Mouse (Mus musculus): ENCODE measurements around the gene Ctsh. TPM values are rescaled to one million over a fixed set of nuclear protein-coding genes. Genes with fewer than 3 reads are reported as not detected.

The Ctsh gene
- polyA plus RNA-seq (2014; fragmentation: Nextera tagmentation; extraction: Ambion mirVana): 58.1 and 69.3 TPM in 2 replicates

DNA sequence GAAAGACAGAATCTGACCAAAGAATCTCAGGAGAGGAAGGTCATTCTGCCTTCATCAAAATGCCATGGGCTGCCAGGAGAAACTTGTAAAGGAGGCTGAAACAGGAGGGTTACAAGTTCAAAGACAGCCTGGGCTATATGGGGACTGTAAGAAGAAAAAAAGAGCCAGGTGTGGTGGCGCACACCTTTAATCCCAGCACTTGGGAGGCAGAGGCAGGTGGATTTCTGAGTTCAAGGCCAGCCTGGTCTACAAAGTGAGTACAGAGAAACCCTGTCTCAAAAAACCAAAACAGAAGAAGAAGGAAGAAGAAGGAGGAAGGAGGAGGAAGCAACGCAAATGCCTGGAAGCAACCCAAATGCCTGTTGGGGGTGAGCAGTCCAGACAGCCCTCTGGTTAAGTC lies at the start of gene Ctsh:
TSS of gene Ctsh (plus strand) at position 301 of the 400 bp plus-strand sequence.
- H3K27ac ChIP-seq (replicated peaks; ENCODE audit: low read depth, low read length): no peak within 1 kb of the TSS
- no peak for ATAC-seq (ENCODE audit: low read depth)
- DNase-seq (ENCODE audit: low spot score): no peak
- H3K4me3 ChIP-seq (ENCODE audit: low read depth, low read length): peak within 1 kb of the TSS; percentile 48
- H3K27me3 ChIP-seq (replicated peaks; ENCODE audit: control insufficient read depth, insufficient read depth, low read length): no peaks in the 10 kb centered on the region; the same call in 1 of the 2 replicates
- WGBS: 79% methylated on average over 2 of the region's 2 CpGs
- H3K4me1 ChIP-seq (ENCODE audit: control insufficient read depth, insufficient read depth, low read length): no peaks in the 10 kb centered on the region
- H3K9me3 ChIP-seq (ENCODE audit: control insufficient read depth, low read length): no peaks in the 10 kb centered on the region
- no peaks in the 10 kb centered on the region for H3K36me3 ChIP-seq (ENCODE audit: control insufficient read depth, insufficient read depth, low read length)
- peak within 1 kb of the TSS; percentile 65 for H3K9ac ChIP-seq (ENCODE audit: low read depth, low read length)
- H3K4me2 ChIP-seq (ENCODE audit: low read depth, low read length): peak within 1 kb of the TSS; percentile 88

DNA sequence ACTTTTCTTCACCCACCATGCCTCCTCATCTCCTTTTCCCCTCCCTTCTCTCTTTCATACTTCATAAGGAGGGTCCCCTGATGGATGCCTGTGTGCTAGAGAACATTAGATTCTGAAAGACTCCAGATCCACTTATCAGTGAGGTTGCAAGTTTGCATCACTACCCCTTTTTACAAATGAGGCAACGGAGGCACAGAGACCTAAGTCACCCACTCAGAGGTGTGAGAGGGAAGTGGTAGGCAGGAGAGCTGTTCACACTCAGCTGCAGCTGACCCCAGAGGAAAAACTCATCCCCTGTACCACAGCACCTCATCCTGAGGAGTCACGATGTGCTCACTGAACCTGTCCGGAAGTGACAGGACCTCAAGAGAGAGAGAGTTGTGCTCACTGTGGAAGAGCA lies 47.5 kb upstream of the Ctsh start:
- 88% methylated on average over 3 of the region's 3 CpGs for WGBS
- H3K4me2 ChIP-seq (ENCODE audit: low read depth, low read length): no peak overlapping the region
- ATAC-seq (ENCODE audit: low read depth) (no peak), DNase-seq (ENCODE audit: low spot score) (no peak)
- H3K4me3 ChIP-seq (ENCODE audit: low read depth, low read length): no peak overlapping the region
- H3K27me3 ChIP-seq (replicated peaks; ENCODE audit: control insufficient read depth, insufficient read depth, low read length): no peaks in the 10 kb centered on the region
- H3K9me3 ChIP-seq (ENCODE audit: control insufficient read depth, low read length): no peaks in the 10 kb centered on the region
- H3K9ac ChIP-seq (ENCODE audit: low read depth, low read length): no peak overlapping the region
- H3K36me3 ChIP-seq (ENCODE audit: control insufficient read depth, insufficient read depth, low read length): no peaks in the 10 kb centered on the region
- no peaks in the 10 kb centered on the region for H3K4me1 ChIP-seq (ENCODE audit: control insufficient read depth, insufficient read depth, low read length)
- no peak overlapping the region for H3K27ac ChIP-seq (replicated peaks; ENCODE audit: low read depth, low read length)

DNA sequence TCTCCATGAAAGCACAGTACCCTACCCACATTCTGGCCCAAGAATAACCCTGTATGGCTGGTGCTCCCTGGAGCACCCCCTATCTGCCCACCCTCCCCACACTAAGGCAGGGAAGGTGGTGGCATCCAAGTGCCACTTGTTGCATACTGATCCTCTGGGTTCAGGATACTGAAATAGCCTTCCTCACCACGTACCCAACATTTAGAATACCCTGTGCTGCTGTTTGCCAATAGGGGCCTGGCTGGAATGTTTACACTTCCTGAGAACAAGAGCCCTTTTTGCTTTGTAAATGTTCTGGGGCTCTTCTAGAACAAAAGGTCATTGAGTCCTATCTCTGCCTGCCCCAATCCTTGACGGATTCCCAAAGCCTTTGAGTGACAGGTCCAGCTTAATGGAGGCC lies 46.9 kb upstream of the Ctsh start:
- Histone ChIP-seq H3K27me3 (replicated peaks; ENCODE audit: control insufficient read depth, insufficient read depth, low read length) (no peaks in the 10 kb centered on the region), H3K4me1 (ENCODE audit: control insufficient read depth, insufficient read depth, low read length) (no peaks in the 10 kb centered on the region), H3K36me3 (ENCODE audit: control insufficient read depth, insufficient read depth, low read length) (no peaks in the 10 kb centered on the region), H3K27ac (replicated peaks; ENCODE audit: low read depth, low read length) (no peak overlapping the region), H3K4me3 (ENCODE audit: low read depth, low read length) (no peak overlapping the region), H3K4me2 (ENCODE audit: low read depth, low read length) (no peak overlapping the region), H3K9me3 (ENCODE audit: control insufficient read depth, low read length) (no peaks in the 10 kb centered on the region), H3K9ac (ENCODE audit: low read depth, low read length) (no peak overlapping the region)
- DNase-seq (ENCODE audit: low spot score): no peak
- no peak for ATAC-seq (ENCODE audit: low read depth)
- WGBS: 24% methylated on average over 2 of the region's 2 CpGs

DNA sequence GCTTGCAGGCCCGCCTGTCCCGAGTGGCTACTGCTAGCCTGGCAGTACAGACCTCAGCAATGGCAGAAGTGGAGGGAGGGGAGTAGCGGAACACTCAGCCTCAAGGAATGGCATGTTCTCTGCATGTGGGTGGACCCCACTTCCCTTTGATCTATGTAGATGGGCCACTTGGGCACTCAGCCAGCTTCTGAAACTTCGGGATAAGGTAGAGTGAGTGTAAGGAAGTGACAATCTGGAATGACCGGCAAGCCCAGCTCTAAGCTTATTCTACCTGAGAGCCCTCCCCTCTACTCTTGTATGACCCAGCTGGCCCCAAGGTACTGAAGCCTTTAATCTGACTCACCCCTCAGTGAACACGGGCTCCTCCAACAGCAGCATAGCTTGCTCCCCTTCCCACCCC lies 45.8 kb upstream of the Ctsh start:
- no peak overlapping the region for H3K4me2 ChIP-seq (ENCODE audit: low read depth, low read length)
- no peaks in the 10 kb centered on the region for H3K27me3 ChIP-seq (replicated peaks; ENCODE audit: control insufficient read depth, insufficient read depth, low read length)
- no peak overlapping the region for H3K9ac ChIP-seq (ENCODE audit: low read depth, low read length)
- H3K36me3 ChIP-seq (ENCODE audit: control insufficient read depth, insufficient read depth, low read length): no peaks in the 10 kb centered on the region
- ATAC-seq (ENCODE audit: low read depth) (peak; percentile 22; the same call in 1 of the 2 replicates), DNase-seq (ENCODE audit: low spot score) (peak; percentile 2)
- WGBS: 70% methylated on average over 5 of the region's 6 CpGs
- no peak overlapping the region for H3K4me3 ChIP-seq (ENCODE audit: low read depth, low read length)
- no peak overlapping the region for H3K27ac ChIP-seq (replicated peaks; ENCODE audit: low read depth, low read length)
- no peaks in the 10 kb centered on the region for H3K4me1 ChIP-seq (ENCODE audit: control insufficient read depth, insufficient read depth, low read length)
- no peaks in the 10 kb centered on the region for H3K9me3 ChIP-seq (ENCODE audit: control insufficient read depth, low read length)

DNA sequence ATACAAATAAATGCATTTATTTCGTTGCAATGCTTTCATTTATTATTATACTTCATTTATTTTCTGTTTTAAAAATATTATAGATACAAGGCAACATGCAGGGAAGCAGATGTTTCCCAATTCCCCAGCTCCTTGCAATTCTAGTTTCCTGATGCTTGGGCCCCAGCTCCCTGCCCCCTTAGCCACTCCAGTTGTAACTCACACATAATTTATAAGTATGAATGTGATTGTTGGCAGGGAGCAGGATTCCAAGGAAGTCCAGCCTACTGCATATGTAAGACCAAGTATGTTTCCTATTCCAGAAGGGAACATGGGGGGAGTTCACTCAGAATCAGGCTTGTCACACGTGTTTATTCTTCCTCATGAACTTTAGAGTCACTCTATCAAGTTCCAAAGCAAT lies 42.1 kb upstream of the Ctsh start:
- H3K27me3 ChIP-seq (replicated peaks; ENCODE audit: control insufficient read depth, insufficient read depth, low read length): no peaks in the 10 kb centered on the region
- no peaks in the 10 kb centered on the region for H3K9me3 ChIP-seq (ENCODE audit: control insufficient read depth, low read length)
- no peak overlapping the region for H3K9ac ChIP-seq (ENCODE audit: low read depth, low read length)
- H3K4me1 ChIP-seq (ENCODE audit: control insufficient read depth, insufficient read depth, low read length): no peaks in the 10 kb centered on the region
- no peak overlapping the region for H3K27ac ChIP-seq (replicated peaks; ENCODE audit: low read depth, low read length)
- no peak overlapping the region for H3K4me3 ChIP-seq (ENCODE audit: low read depth, low read length)
- no peaks in the 10 kb centered on the region for H3K36me3 ChIP-seq (ENCODE audit: control insufficient read depth, insufficient read depth, low read length)
- no peak overlapping the region for H3K4me2 ChIP-seq (ENCODE audit: low read depth, low read length)
- ATAC-seq (ENCODE audit: low read depth): no peak
- 60% methylated on average over 2 of the region's 2 CpGs for WGBS
- peak; percentile 3 for DNase-seq (ENCODE audit: low spot score)

DNA sequence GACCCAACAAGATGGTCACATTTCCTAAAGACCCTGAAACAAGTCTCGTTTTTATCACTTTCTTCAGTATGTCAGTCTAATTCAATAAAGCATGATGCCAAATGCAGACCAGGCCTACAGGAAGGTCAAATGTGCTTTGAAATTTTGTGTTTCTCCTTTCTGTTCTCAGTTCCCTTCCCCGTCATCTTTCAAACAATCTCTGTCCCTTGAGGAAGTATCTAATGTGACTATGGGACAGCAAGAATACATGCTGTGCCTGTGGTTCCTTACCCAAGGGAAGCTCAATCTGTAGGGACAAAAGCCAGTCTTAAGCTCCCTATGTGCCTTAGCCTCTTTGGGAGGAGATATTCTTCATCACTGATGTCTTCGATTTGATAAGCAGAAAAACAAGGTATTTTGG lies 39.3 kb upstream of the Ctsh start:
- H3K27ac ChIP-seq (replicated peaks; ENCODE audit: low read depth, low read length): no peak overlapping the region
- DNase-seq (ENCODE audit: low spot score) (no peak), ATAC-seq (ENCODE audit: low read depth) (no peak)
- no peak overlapping the region for H3K9ac ChIP-seq (ENCODE audit: low read depth, low read length)
- WGBS: 81% methylated on average over 3 of the region's 3 CpGs
- H3K9me3 ChIP-seq (ENCODE audit: control insufficient read depth, low read length): no peaks in the 10 kb centered on the region
- H3K36me3 ChIP-seq (ENCODE audit: control insufficient read depth, insufficient read depth, low read length): no peaks in the 10 kb centered on the region
- no peak overlapping the region for H3K4me2 ChIP-seq (ENCODE audit: low read depth, low read length)
- no peak overlapping the region for H3K4me3 ChIP-seq (ENCODE audit: low read depth, low read length)
- H3K4me1 ChIP-seq (ENCODE audit: control insufficient read depth, insufficient read depth, low read length): no peaks in the 10 kb centered on the region
- H3K27me3 ChIP-seq (replicated peaks; ENCODE audit: control insufficient read depth, insufficient read depth, low read length): no peaks in the 10 kb centered on the region

DNA sequence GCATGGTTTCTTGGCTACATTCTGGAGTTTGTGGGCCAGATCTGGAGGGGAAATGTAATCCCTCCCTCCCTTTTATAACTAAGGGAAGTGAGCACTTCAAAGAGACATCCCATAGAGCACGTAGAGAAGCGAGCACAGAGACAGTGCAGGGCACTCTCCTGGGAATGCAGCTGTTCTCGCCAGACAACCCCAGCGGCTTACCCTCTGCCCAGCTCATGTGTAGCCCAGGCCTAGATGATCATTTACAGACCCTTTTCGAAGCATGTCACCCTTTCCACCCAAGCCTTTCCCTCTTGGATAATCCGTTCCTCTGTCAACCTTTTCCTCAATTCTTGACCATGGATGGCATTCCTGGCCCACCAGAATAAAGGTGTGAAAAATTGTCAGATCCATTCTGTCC lies 37.7 kb upstream of the Ctsh start:
- Histone ChIP-seq H3K4me1 (ENCODE audit: control insufficient read depth, insufficient read depth, low read length) (no peaks in the 10 kb centered on the region), H3K9ac (ENCODE audit: low read depth, low read length) (no peak overlapping the region), H3K4me3 (ENCODE audit: low read depth, low read length) (no peak overlapping the region), H3K27ac (replicated peaks; ENCODE audit: low read depth, low read length) (no peak overlapping the region), H3K9me3 (ENCODE audit: control insufficient read depth, low read length) (no peaks in the 10 kb centered on the region), H3K36me3 (ENCODE audit: control insufficient read depth, insufficient read depth, low read length) (no peaks in the 10 kb centered on the region), H3K4me2 (ENCODE audit: low read depth, low read length) (no peak overlapping the region), H3K27me3 (replicated peaks; ENCODE audit: control insufficient read depth, insufficient read depth, low read length) (no peaks in the 10 kb centered on the region)
- 76% methylated on average over 6 of the region's 6 CpGs for WGBS
- DNase-seq (ENCODE audit: low spot score) (no peak), ATAC-seq (ENCODE audit: low read depth) (no peak)

DNA sequence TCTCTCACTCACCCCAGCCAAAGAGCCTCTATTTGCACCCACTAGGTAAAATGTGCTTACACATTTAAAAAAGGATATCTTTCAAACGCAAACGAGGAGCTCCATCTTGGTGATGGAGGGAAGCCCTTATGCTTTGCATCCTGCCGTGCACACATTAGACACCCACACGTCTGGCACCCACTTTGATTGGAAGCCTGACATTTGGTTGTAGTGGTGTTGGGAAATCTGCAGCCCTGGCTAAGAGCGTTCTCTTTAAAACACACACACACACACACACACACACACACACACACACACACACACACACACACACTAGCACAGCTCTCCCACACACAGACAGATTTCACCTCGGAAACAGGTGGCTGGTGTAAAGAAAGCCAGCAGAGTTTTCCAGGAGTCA lies 33.1 kb upstream of the Ctsh start:
- Histone ChIP-seq H3K4me3 (ENCODE audit: low read depth, low read length) (no peak overlapping the region), H3K4me1 (ENCODE audit: control insufficient read depth, insufficient read depth, low read length) (no peaks in the 10 kb centered on the region), H3K9ac (ENCODE audit: low read depth, low read length) (no peak overlapping the region), H3K36me3 (ENCODE audit: control insufficient read depth, insufficient read depth, low read length) (no peaks in the 10 kb centered on the region), H3K27me3 (replicated peaks; ENCODE audit: control insufficient read depth, insufficient read depth, low read length) (no peaks in the 10 kb centered on the region), H3K27ac (replicated peaks; ENCODE audit: low read depth, low read length) (no peak overlapping the region), H3K4me2 (ENCODE audit: low read depth, low read length) (no peak overlapping the region), H3K9me3 (ENCODE audit: control insufficient read depth, low read length) (no peaks in the 10 kb centered on the region)
- no peak for ATAC-seq (ENCODE audit: low read depth)
- WGBS: 71% methylated on average over 6 of the region's 6 CpGs
- DNase-seq (ENCODE audit: low spot score): no peak

DNA sequence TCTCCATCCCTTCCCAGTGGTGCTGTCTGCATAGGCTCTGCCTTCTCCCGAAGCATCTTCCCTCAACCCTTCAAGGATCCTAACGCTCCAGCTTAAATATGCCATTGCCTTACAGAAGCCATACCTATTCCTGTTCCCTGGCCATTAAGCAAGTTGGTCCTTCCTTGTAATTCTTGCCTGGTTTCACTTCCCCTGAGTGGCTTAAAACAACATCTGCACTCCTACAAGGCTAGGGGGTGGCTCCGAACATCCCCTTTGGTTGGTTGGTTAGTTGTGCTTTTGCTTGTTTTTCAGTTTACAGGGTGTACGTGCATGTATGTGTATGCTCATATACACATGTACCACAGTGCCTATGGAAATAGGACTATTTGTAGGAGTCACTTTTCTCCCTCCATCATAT lies 32.5 kb upstream of the Ctsh start:
- ATAC-seq (ENCODE audit: low read depth) (no peak), DNase-seq (ENCODE audit: low spot score) (no peak)
- Histone ChIP-seq H3K9me3 (ENCODE audit: control insufficient read depth, low read length) (no peaks in the 10 kb centered on the region), H3K4me2 (ENCODE audit: low read depth, low read length) (no peak overlapping the region), H3K4me3 (ENCODE audit: low read depth, low read length) (no peak overlapping the region), H3K4me1 (ENCODE audit: control insufficient read depth, insufficient read depth, low read length) (no peaks in the 10 kb centered on the region), H3K36me3 (ENCODE audit: control insufficient read depth, insufficient read depth, low read length) (no peaks in the 10 kb centered on the region), H3K27me3 (replicated peaks; ENCODE audit: control insufficient read depth, insufficient read depth, low read length) (no peaks in the 10 kb centered on the region), H3K27ac (replicated peaks; ENCODE audit: low read depth, low read length) (no peak overlapping the region), H3K9ac (ENCODE audit: low read depth, low read length) (no peak overlapping the region)
- WGBS: 91% methylated on average over 4 of the region's 4 CpGs

All from embryonic facial prominence, embryonic 14.5 days (tissue).